Mouse (Mus musculus) liver, postnatal 0 days (tissue): ENCODE data around the gene Cope. TPM values are rescaled to one million over a fixed set of nuclear protein-coding genes. Genes with fewer than 3 reads are reported as not detected.

Experiments used
- ATAC-seq: fragments of 200-750 bp; cut with Nextera tagmentation; 2 replicates; pipeline ENCODE4 v1.8.0; 2017; ENCODE audit warnings: mild to moderate bottlenecking, moderate library complexity
- DNase-seq: peaks from one replicate; pipeline ENCODE4 v3.0.0-alpha.2; 2016
- H3K27ac ChIP-seq: fragments of 300-500 bp; sonication (generic); 2 replicates; pipeline ENCODE4 v1.5.1; 2014; ENCODE audit warnings: antibody characterized with exemption, moderate library complexity, mild to moderate bottlenecking, low read depth
- H3K27me3 ChIP-seq: fragments of 300-500 bp; sonication (generic); 2 replicates; pipeline ENCODE4 v1.6.1; 2014; ENCODE audit warnings: low read length, control low read depth, mixed read lengths; ENCODE audit not compliant: insufficient read depth
- H3K36me3 ChIP-seq: fragments of 300-500 bp; sonication (generic); replicated peaks from 2 replicates; pipeline ENCODE4 v1.6.1; 2014; ENCODE audit warnings: mild to moderate bottlenecking, control low read depth, low read length, moderate library complexity, mixed read lengths; ENCODE audit not compliant: insufficient read depth
- H3K4me1 ChIP-seq: fragments of 300-500 bp; sonication (generic); 2 replicates; pipeline ENCODE4 v1.6.1; 2014; ENCODE audit warnings: antibody characterized with exemption, mild to moderate bottlenecking, control low read depth; ENCODE audit not compliant: insufficient read depth
- H3K4me2 ChIP-seq: fragments of 300-500 bp; sonication (generic); 2 replicates; pipeline ENCODE4 v1.6.1; 2014; ENCODE audit warnings: low read depth, mild to moderate bottlenecking, low read length, moderate library complexity, mixed read lengths
- H3K4me3 ChIP-seq: fragments of 300-500 bp; sonication (generic); 2 replicates; pipeline ENCODE4 v1.5.1; 2014; ENCODE audit warnings: low read depth, low read length
- H3K9ac ChIP-seq: fragments of 300-500 bp; sonication (generic); replicated peaks from 2 replicates; pipeline ENCODE4 v1.6.1; 2014; ENCODE audit warnings: mild to moderate bottlenecking, moderate library complexity
- H3K9me3 ChIP-seq: fragments of 300-500 bp; sonication (generic); 2 replicates; pipeline ENCODE4 v1.6.1; 2016; ENCODE audit warnings: mild to moderate bottlenecking, control low read depth, low read length, mixed read lengths
- CTCF ChIP-seq: sonication (generic); IDR thresholded peaks from 2 replicates; pipeline ENCODE4 v1.5.1; 2016; ENCODE audit warnings: antibody characterized with exemption, low read depth
- EP300 ChIP-seq: IDR thresholded peaks from 2 replicates; pipeline ENCODE4 v1.6.1; 2016; ENCODE audit warnings: antibody characterized with exemption, low read depth, mild to moderate bottlenecking
- WGBS: fragments of 180-500 bp; shearing (Covaris S2); extraction: QIAGEN DNeasy Blood & Tissue Kit; methylation state at CpG from one replicate; pipeline ENCODE4 v1.1.7; 2014; ENCODE audit not compliant: insufficient replicate concordance; 5-methylcytosine and 5-hydroxymethylcytosine counted together
- polyA plus RNA-seq: library from polyadenylated mRNA; unstranded; fragments of >200 nt; fragmentation: Nextera tagmentation; extraction: Ambion mirVana; gene quantifications from 2 replicates; pipeline ENCODE4 v1.2.1, GENCODE M21; 2015

Gene Cope
- polyA plus RNA-seq, 1 experiment from 2014 or later: 171 TPM

DNA sequence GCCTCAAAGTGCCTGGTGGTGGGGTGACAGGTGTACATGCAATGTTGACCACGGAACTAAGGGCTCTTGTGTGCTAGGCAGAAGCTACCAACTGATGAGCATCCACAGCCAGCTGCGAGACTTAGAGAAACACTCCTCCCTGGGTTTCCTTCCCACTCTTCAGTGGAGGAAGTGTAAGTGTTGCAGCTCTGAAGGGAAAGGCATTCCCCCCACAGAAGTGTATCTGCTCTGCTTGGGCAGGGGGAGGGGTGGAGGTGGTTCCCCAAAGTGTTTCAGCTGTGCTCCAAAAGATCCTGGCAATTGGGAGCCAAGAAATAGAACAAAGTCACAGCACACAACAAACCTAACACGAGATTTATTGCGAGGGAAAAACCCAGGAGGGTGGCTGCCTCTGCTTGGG, 51.7 kb downstream of the Cope start:
- no peak for DNase-seq
- Histone ChIP-seq H3K27ac (peak overlapping the region; percentile 85), H3K9me3 (no peaks in the 10 kb centered on the region), H3K9ac (peak overlapping the region; percentile 49), H3K4me1 (peaks cover 59% of the 10 kb centered on the region), H3K27me3 (no peaks in the 10 kb centered on the region), H3K4me3 (peak overlapping the region; percentile 91), H3K36me3 (peaks cover 8% of the 10 kb centered on the region), H3K4me2 (peak overlapping the region; percentile 71)
- WGBS: 25% methylated on average over 4 of the region's 4 CpGs
- TF ChIP-seq EP300 (no peak), CTCF (no peak)
- ATAC-seq: no peak

DNA sequence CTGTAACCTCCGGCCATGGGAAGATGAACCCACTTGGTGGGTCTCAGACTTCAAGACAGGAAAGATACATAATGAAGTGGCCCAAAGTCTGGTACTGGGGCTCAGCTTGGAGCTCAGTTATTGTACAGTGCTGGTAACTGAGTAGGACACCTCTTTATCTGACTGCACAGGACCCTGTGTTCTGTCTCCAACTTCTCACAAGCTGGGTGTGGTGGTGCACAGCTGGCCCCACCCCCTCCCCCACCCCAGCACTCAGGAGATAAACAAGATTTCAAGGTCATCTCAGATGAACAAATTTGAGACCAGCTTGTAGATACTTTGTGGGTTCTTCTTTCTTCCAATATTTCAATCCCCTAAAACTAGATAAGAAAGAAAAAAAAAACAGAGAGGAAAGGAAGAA, 53.8 kb downstream of the Cope start:
- peak overlapping the region; percentile 83 for H3K27ac ChIP-seq
- WGBS: 39% methylated on average over 1 of the region's 1 CpGs
- no peak overlapping the region for H3K4me3 ChIP-seq
- TF ChIP-seq CTCF (no peak), EP300 (peak; percentile 72)
- ATAC-seq: peak; percentile 22
- H3K36me3 ChIP-seq: no peaks in the 10 kb centered on the region
- DNase-seq: no peak
- peaks cover 46% of the 10 kb centered on the region for H3K4me1 ChIP-seq
- H3K9me3 ChIP-seq: no peaks in the 10 kb centered on the region
- no peak overlapping the region for H3K9ac ChIP-seq
- H3K4me2 ChIP-seq: peak overlapping the region; percentile 38
- no peaks in the 10 kb centered on the region for H3K27me3 ChIP-seq

DNA sequence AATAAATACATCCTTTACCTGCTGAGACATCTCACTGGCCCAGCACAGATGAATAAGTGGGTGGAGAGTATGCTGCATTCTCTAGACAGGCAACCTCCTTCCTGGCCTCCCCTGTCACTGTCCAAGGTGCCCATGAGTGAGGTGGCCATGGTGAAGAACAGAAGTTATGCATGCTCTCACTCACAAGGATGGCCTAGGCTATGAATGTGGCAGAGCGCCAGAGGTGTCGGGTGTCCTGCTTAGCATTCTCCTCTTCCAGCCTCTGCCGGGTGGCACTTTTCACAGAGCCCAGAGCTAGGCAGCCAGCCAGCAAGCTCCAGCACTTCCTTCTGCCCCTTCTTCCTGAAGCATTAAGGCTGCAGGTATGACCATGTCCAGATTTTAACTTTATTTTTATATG, 57.1 kb downstream of the Cope start:
- WGBS: 58% methylated on average over 3 of the region's 3 CpGs
- Histone ChIP-seq H3K36me3 (no peaks in the 10 kb centered on the region), H3K9me3 (no peaks in the 10 kb centered on the region), H3K4me1 (peaks cover 29% of the 10 kb centered on the region), H3K4me2 (no peak overlapping the region), H3K27me3 (no peaks in the 10 kb centered on the region), H3K27ac (no peak overlapping the region), H3K9ac (no peak overlapping the region), H3K4me3 (no peak overlapping the region)
- DNase-seq (no peak), ATAC-seq (no peak)
- TF ChIP-seq EP300 (no peak), CTCF (no peak)

DNA sequence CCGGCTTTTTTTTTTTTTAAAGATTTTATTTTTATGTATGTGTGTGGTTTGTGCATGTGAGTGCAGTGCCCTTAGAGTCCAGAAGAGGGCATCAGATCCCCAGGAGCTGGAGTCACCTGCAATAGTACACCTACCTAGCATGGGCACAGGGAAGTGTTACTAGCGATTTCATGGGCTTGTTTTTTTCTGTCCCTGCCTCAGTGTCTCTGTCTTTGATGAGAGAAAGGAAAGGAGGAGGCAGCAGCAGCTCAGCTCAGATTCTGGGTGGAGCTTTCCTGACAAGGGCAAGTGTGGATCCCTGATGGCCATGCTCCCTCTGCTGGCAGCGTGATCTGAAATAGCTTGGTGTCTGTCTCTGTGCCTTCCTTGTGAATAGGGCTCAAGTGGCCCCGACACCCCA, 58.5 kb downstream of the Cope start:
- Histone ChIP-seq H3K9ac (no peak overlapping the region), H3K27me3 (no peaks in the 10 kb centered on the region), H3K4me2 (no peak overlapping the region), H3K36me3 (no peaks in the 10 kb centered on the region), H3K9me3 (no peaks in the 10 kb centered on the region), H3K27ac (no peak overlapping the region), H3K4me1 (peaks cover 18% of the 10 kb centered on the region), H3K4me3 (no peak overlapping the region)
- 53% methylated on average over 4 of the region's 4 CpGs for WGBS
- no peak for ATAC-seq
- DNase-seq: peak; percentile 67
- TF ChIP-seq CTCF (peak; percentile 70), EP300 (no peak)

DNA sequence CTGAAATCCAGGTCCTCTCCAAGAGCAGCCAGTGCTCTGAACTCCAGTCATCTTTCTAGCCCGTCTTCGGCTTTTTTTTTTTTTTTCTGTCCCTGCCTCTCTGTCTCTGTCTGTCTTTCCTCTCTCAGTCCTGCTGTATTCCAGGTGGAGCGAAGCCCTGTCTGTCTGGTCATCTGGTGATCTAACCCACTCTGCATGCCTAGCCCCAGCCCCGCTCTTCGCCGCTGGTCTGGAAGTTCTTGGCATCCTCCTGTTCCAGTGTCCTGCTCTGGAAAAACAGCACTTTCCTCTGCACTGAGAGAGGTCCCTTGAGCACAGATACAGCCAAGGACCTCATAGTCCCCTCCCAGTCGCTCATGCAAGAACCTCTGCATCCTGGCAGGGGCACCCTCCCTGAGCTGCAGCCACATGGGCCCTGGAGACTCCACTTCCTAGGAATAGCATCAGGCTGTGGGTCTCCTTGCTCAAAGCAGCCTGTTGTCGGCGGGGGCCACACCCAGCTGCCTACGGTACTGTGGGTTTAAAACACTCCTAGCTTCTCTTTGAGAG, 59.2 kb downstream of the Cope start:
- no peak for TF ChIP-seq CTCF
- no peak for TF ChIP-seq EP300
- H3K27ac ChIP-seq: no peak overlapping the region
- no peaks in the 10 kb centered on the region for H3K9me3 ChIP-seq
- no peaks in the 10 kb centered on the region for H3K36me3 ChIP-seq
- H3K4me2 ChIP-seq: no peak overlapping the region
- no peak overlapping the region for H3K9ac ChIP-seq
- DNase-seq (no peak), ATAC-seq (no peak)
- WGBS: 79% methylated on average over 10 of the region's 10 CpGs
- H3K27me3 ChIP-seq: no peaks in the 10 kb centered on the region
- H3K4me1 ChIP-seq: peaks cover 10% of the 10 kb centered on the region
- no peak overlapping the region for H3K4me3 ChIP-seq

Other genes starting within 250 kb of the Cope start
- gene Tm6sf2, start 229.6 kb upstream of the Cope start, polyA plus RNA-seq: 32.5 and 38.7 TPM in 2 replicates
- gene Hapln4, start 219.1 kb upstream of the Cope start, polyA plus RNA-seq: 0.02 TPM in 1 of 2 replicates, not detected in the other
- not detected in 2 replicates for gene Ncan, start 181.6 kb upstream of the Cope start, polyA plus RNA-seq
- gene Nr2c2ap, start 171.2 kb upstream of the Cope start, polyA plus RNA-seq: 13.5 and 14.9 TPM in 2 replicates
- 3.6 TPM in 2 replicates for gene Rfxank, start 163.4 kb upstream of the Cope start, polyA plus RNA-seq
- gene Borcs8, start 163.0 kb upstream of the Cope start, polyA plus RNA-seq: 17.6 and 18.8 TPM in 2 replicates
- 0.11 TPM in 1 of 2 replicates, not detected in the other for gene Mef2b, start 162.8 kb upstream of the Cope start, polyA plus RNA-seq
- 17.3 and 20.2 TPM in 2 replicates for gene Tmem161a, start 130.2 kb upstream of the Cope start, polyA plus RNA-seq
- 18.5 and 19.2 TPM in 2 replicates for gene Slc25a42, start 90.2 kb upstream of the Cope start, polyA plus RNA-seq
- 7.3 and 8.3 TPM in 2 replicates for gene Sugp2, start 68.3 kb upstream of the Cope start, polyA plus RNA-seq
- 5.3 and 6.3 TPM in 2 replicates for gene Armc6, start 68.1 kb upstream of the Cope start, polyA plus RNA-seq
- gene Homer3, start 19.7 kb upstream of the Cope start, polyA plus RNA-seq: 4.3 and 5.6 TPM in 2 replicates
- gene Ddx49, start within 50 bp of the Cope start, polyA plus RNA-seq: 15.2 and 16.3 TPM in 2 replicates
- 0.12 TPM in 1 of 2 replicates, not detected in the other for gene Cers1, start 13.3 kb downstream of the Cope start, polyA plus RNA-seq
- gene Gdf1, start 27.3 kb downstream of the Cope start, polyA plus RNA-seq: 0.16 TPM in 1 of 2 replicates, not detected in the other
- gene Upf1, start 50.8 kb downstream of the Cope start, polyA plus RNA-seq: 6.7 and 7.1 TPM in 2 replicates
- 3.0 and 4.0 TPM in 2 replicates for gene Comp, start 71.0 kb downstream of the Cope start, polyA plus RNA-seq
- 2.6 and 2.7 TPM in 2 replicates for gene Crtc1, start 137.1 kb downstream of the Cope start, polyA plus RNA-seq
- gene Klhl26, start 174.4 kb downstream of the Cope start, polyA plus RNA-seq: 4.2 and 5.4 TPM in 2 replicates
- not detected in 2 replicates for gene Tmem59l, start 184.8 kb downstream of the Cope start, polyA plus RNA-seq
- 0.07 and 0.38 TPM in 2 replicates for gene Crlf1, start 190.6 kb downstream of the Cope start, polyA plus RNA-seq
- gene Rex1bd, start 204.2 kb downstream of the Cope start, polyA plus RNA-seq: 49.3 and 52.3 TPM in 2 replicates
- gene Uba52, start 208.3 kb downstream of the Cope start, polyA plus RNA-seq: 627 and 684 TPM in 2 replicates
- gene Fkbp8, start 225.2 kb downstream of the Cope start, polyA plus RNA-seq: 141 TPM in 2 replicates
- gene Kxd1, start 225.4 kb downstream of the Cope start, polyA plus RNA-seq: 43.1 and 43.3 TPM in 2 replicates
- gene Ell, start 236.9 kb downstream of the Cope start, polyA plus RNA-seq: 9.5 and 9.7 TPM in 2 replicates